Mouse (Mus musculus) frontal cortex, adult (tissue): Measurements from ENCODE around the gene Rbbp8nl.

Source experiments
- ATAC-seq: cut with Nextera tagmentation; 2 replicates; pipeline ENCODE4 v1.9.2; 2017; ENCODE audit warnings: mild to moderate bottlenecking, moderate library complexity, mixed read lengths; ENCODE audit not compliant: low TSS enrichment

Rbbp8nl gene

DNA sequence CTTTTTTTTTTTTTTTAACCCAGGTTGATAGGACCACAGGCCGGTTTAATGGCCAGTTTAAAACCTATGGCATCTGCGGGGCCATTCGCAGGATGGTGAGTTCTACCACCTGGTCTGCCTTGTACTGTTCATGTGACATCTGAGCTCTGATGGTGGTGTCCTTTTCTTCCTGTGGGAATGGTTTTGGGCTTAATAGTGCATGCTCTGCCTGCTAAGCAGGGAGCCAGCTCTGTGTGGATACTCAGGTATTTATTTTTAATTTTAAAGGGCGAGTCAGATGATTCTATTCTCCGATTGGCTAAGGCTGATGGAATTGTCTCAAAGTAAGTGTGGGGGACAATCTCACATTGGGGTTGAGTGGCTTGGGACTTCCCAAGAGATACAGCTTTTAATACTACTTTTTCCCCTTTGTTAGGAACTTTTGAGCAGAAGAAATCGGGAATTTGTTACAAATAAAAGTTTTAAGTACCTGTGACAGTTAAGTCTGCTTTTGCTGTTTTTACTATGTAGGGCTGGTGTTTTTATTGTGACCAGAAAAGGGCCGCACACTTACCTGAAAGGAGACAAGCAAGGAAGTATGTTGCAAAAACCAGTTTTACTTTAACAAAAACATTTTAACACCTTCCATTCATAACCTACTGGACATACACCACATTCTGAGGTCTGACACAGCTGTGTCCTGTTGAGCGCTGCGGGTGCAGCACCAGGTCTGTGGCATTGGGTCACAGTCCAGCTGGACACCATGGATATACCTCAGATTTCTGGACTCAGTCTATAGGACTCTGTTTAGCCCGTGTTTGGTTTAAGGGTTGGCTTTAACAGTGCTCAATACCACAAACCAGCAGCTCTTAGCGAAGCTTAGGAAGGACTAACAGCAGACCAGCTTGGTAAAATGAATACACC, 31.5 kb downstream of the Rbbp8nl start:
- ATAC-seq: no peak

DNA sequence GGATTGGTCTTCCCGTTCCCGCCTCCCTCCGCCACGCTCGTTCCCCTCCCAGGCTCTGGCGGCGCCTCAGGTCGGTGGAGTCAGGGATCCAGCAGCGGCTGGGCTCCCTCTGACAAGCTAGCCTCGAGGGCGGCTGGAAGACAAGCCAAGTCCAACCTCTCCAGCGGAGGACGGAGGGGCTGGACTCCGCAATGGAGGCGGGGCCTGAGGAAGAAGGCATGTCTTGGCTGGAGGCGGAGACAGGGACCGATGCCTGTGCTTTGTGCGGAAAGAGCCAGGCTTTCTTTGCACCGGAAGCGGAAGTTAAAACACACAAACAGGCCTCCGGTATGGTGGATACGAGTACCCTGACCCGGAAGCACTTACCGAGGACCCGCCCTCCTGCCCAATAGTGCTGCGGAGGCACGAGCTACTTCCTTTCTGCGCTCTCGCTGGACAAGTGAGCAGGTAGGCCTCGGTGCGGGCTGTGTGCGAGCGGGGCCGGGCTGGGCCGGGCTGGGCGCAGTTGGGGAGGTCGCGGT, 32.6 kb downstream of the Rbbp8nl start, which contains the start of gene Rps21:
TSS of gene Rps21 (plus strand) at position 377 of the 521 bp plus-strand sequence.
- peak; percentile 93 for ATAC-seq

DNA sequence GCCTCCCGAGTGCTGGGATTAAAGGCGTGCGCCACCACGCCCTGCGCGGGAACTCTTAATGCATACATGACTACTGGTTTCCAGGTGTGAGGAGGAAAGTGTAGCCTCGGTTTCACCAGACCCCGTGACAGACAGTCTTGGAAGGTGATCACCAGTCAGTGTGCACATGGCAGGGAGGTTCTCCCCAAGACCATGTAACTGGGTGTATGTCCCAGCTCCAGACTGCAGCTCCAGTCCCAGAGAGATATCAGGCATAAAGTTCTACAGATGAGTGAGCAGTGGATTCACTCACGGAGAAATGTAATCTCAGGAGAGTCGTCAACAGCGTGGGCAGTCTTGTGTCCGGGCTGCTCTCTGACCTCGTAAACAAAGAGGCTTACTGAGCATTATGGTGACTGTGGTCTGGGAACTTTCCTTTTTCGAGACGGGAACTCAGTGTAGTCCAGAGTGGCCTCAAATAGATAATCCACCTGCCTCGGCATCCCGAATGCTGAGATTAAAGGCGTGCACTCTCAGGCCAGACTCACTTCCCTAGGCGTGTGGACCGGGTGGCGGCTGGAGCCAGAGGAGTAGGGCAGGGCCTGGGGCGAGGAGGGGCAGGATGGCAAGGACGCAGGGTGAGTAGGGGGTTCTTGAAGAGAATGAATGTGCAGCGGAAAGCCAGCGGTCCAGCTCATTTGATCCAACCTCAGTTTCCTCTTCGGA, 33.2 kb downstream of the Rbbp8nl start:
- ATAC-seq: peak; percentile 27

DNA sequence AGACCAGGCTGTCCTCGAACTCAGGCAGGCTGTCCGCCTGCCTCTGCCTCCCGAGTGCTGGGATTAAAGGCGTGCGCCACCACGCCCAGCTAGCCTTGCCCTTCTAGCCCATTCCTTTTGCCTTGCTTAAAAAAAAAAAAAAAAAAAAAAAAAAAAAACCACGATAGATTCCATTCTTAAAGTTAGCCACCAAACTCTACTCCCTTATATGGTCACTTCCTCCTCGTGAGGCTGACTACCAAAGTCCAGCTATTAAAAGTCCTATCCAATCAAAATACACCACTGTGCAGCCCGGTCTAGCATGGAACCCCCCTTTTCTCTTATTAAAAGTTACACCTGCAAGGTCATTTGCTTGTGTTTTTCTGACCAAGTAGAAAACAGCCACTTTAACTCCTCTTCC, 34.0 kb downstream of the Rbbp8nl start:
- ATAC-seq: no peak

DNA sequence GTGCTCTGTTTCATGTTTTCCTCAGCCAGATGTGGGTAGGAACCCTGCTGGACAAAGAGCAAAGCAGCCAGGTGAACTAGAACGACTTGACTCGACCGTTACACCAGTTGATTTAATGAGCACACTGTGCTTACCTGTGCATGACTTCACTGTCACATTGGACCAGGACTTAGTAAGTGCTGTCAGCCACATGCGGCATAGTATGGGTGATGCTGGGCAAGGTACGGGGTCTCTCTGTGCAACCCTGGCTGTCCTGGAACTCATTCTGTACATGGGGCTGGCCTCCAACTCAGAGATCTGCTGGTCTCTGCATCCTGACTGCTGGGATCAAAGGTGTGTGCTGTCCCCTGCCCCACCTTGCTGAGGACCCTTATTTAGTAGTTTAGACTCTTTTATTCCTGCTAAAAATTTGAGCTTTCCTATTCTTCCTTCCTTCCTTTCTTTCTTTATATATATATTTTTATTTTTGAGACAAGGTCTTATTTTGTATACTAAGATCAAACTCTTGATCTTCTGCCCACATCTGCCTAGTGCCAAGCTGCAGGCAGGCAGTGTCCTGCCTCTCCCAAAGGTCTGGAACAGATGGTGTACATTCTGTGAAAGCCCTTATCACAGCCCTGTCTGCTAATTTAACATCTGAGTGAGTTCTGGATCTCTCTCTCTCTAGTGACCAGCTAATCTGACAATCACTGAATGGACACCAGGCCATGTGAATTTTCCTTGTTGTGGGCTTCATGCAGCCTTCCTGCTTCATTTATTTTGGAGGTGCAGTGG, 35.1 kb downstream of the Rbbp8nl start:
- ATAC-seq: no peak

DNA sequence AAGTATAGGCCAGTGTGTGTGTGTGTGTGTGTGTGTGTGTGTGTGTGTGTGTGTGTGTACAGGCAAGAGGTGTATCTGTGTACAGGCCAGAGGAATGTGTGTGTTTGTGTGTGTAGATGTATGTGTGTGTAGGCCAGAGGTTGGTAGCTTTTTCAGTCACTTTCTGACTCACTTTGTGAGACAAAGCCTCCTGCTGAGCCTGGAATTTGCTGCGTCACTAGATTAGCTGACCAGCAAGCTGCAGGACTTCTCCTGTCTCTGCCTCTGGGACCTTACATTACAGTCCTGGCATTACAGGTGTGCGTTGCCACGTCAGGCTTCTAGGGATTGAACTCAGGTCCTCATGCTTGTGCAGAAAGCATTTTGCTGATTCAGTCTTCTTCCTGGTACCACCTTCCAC, 37.8 kb downstream of the Rbbp8nl start:
- ATAC-seq: no peak

DNA sequence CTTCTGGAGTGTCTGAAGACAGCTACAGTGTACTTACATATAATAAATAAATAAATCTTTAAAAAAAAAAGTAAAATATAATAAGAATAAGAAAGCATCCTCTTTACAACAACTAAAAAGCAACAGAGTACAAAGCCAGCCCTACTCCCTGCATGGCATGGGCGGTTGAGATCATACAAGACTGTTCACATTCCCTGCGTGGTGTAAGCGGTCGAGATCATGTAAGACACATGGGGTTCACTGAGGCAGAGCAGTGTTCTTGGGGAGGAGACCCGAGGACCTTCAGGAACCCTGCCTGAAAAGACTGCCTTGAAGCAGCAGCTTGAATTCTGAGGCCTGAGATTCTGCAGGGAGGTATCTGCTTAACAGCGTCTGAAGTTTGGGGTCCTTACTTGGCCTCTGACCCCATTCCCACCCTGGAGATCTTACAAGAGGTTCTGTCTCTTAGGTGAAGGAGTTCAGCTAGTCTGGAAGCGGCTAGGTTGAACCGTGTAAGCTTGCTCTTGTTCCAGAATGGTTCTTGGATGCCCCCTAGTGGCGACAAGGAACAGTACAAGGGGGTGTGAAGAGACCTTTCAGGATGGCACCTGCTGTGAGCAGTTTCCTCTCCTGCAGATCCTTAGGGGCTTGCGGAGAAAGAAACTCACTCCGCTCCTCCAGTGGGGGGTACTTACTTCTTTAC, 38.6 kb downstream of the Rbbp8nl start:
- ATAC-seq: peak; percentile 95

DNA sequence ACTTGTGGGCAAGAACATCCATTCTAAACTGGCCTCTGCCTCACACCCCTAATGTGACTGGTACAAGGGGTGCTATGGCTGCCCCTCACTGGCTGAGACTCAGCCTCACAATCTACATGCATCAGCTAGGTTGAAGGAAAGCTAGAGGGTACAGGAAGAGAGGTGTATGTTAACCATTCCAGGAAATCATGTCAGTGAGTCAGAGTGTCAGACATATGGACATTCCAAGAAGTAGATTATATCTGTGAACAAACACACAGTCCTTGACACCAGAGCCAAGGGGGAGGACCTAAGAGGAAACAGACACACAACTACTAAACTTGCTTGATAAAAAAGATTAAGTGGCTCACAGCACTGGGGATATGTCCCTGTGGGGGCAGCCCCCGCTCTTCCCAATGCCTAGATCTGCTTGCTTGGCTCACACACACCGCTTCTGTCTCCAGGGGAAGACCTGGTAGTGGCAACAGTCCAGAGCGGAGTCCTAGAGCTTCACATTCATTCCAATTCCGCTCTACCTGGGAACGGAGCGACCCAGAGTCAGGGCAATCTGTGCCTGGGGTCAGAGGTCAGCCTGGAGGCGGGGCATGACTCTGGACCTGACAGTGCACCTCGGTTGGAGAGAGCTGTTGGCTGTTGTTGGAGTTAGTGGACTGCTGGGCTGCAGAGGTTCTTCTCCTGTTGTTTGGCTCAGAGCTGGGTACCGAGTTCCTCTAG, 40.6 kb downstream of the Rbbp8nl start:
- no peak for ATAC-seq

DNA sequence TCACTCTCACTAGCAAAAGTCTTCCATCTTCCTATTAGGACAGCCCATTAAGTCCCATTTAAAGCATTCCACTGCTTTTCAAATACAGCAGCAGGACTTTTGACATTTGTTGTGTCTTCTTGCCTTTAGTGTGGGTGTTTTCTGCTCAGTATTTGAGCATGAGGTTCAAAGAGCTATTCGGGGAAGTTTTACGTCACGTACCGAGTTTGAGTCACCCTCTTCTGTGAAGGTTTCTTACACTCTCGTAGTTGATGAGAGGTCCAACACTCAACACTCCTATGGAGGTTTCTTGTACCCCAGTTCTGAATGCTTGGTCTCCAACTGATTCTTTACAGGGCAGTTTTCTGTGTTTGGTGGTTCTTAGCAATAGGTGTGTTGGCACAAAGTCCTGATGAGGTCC, 41.8 kb downstream of the Rbbp8nl start:
- no peak for ATAC-seq

DNA sequence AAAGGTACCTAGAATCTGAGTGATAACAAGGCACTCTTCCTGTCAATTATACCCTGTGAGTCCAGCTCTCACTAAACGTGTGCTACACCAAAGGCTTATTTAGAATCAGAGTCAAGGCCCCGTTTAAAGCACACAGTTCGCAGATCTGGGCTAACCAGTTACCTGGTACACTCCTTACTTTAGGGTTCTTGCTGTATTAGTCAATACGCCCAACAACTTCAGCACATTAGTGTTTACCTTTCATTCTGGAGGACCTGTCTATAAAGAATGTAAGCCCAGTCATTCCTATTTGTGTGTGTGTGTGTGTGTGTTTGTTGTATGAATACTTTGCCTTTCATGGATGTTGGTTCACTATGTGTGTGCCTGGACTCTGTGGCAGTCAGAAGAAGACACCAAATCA, 46.6 kb downstream of the Rbbp8nl start:
- no peak for ATAC-seq

DNA sequence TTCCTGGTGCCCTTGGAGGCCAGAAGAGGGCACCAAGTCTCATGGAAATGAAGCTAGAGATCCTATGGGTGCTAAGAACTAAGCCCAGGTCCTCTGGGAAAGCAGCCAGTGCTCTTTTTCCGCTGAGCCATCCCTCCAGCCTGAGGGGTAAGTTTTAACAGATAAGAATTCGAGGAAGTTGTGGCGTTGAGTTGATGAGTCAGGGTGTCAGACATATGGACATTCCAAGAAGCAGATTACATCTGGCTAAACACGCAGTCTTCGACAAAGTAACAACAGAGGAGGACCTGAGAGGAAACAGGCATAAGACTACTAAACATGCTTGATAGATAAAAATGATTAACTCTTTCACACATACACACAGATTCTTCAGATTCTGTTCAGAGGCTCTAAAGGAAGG, 51.1 kb downstream of the Rbbp8nl start:
- no peak for ATAC-seq

DNA sequence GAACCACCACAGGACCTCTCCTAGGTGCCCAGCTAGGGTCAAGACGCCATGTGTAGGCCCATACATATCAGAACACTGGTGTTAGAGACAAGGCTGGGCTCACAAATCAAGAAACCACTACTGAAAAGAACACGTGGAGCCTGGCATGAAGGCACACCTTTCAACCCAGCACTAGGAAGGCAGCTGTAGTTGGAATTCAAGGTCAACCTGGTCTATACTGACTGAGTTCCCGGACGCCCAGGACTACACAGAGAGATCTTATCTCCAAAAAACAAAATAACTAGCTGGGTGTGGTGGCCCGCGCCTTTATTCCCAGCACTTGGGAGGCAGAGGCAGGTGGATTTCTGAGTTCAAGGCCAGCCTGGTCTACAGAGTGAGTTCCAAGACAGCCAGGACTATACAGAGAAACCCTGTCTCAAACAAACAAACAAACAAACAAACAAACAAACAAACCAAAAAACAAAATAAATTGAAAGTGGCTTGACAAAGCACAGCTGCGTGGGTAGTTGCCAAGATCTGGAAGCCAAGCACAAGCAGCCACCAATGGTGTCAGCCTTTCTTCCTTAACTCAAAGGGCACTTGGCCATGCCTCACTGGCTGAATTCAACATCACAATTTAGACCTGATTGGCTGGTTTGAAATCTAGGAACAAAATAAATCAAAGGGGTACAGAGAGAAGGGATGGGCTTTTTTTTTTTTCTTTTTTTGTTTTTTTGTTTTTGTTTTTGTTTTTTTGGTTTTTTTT, 51.9 kb downstream of the Rbbp8nl start:
- no peak for ATAC-seq

DNA sequence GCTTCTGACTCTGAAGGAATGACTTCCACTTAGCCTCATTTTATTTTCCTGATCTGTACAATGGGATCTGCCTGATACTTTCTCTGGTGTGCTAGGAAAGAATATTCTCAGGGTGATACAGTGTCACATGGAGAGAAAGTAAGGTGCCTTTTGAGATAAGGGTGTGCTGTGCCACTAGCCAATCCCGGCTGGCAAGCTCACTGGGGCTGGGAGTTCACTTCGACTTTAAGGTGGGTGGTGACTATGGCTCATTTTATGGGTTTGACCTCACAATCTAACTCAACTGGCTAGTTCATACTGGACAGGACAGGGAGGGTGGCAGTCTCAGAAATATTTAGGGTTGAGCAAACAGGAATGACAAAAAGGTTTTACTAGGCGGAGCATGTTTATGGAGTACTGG, 52.7 kb downstream of the Rbbp8nl start:
- ATAC-seq: no peak

DNA sequence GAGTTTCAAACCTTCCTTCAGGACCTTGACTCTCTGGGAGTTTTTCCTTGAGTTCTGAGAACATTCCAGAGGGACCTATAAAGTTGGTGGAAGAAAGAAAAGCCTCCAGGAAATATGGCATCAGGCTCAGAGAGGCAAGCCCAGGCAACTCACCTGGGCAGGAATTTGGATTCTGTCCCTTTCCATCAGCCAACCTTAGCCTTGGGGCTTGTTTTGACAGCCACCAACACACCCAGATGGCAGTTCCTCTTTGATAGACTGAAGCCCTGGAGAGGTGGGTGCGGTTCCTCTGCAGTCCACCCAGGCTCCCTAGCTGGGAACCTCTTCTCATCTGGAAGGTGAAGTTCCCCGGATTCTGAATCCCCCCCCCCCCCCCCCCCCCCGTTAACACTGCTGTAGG, 53.2 kb downstream of the Rbbp8nl start:
- no peak for ATAC-seq

DNA sequence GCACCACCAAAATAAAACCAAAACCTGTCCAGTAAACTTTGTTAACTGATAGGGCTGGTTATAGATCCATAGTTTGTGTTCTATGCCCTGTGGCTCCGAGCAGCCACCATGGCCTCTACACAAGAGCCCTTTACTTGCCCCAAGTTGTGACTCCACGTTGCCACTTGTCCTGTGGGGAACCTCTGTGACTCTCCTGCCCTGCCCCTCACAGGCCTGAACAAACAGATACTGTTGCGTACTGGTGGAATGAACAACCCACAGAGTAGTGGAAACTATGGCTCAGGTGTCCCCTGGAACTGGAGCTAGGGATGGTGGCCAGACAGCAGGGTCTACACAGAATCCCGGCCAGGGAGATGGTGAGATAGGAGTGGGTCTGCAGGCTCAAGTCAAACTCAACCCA, 53.9 kb downstream of the Rbbp8nl start:
- ATAC-seq: no peak

DNA sequence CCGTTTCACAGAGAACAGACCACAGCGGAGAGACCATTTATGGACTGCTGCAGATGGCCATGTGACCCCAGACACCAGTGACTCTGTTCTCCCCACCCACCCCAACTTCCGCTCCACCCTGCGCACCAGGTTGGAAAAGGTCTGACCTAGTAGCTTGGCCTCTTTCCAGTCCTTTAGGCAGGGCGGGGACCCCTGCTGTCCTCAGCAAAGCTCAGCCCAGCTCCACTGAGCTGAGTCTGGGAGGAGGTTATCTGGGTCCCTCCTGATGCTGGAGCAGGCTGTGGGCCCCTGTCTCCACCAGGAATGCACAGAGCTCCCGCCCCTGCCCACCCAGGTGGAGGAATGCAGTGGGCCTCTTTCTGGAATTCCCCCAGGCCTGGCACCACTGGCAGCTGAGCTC, 54.7 kb downstream of the Rbbp8nl start:
- no peak for ATAC-seq

DNA sequence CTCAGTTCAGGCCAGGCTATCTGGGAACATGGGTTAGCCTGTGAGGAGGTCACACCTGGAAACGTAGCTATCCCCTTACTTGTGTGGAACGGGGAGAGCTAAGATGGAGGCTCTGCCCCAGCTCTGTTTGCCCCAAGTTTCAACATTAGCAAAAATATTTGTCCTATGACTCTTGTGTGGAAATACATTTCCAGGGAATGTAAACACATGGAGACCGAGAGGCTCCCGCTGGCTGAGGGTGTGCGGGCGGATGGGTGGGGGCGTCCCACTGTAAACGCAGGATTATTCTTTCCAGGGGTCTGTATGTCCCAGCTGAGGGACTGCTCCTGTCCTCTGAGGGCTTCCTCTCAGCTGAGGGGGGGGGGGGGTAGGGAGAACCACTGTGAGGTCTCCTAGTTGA, 55.3 kb downstream of the Rbbp8nl start:
- ATAC-seq: no peak

DNA sequence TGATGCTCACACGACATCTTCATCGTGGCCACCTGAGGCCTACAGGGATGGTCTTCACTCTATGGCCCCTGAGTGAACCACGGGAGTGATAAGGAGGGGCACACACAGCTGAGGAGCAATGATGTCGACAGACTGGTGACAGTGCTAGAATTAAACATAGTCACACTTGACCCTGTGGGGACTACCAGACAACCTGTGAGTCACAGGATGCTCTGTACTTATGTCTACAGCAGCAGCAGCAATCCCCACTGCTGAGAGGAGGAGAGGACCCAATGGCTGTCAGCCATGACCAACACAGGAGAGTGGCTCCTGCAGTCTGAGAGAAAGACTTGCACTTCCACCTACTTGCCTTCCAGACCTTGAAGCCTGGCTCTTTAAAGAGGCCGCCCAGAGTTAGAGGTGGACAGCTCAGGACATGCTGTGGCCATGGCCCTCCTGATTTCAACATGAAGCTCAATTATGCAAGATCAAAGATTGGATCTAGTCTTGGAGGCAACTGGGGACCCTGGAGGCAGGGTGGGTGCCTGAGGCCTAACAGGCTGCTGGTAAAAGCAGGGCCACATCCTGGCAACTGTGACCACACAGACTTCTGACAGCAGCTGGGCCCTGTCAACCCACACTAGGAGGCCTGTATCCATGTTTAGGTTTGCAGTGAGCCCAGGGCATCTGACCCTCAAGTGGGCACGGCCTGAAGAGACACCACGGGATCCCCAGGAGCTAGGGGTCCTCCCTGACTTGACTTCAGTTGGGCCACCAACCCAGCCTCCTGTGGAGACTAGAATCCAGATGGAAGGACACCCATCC, 56.4 kb downstream of the Rbbp8nl start:
- no peak for ATAC-seq

DNA sequence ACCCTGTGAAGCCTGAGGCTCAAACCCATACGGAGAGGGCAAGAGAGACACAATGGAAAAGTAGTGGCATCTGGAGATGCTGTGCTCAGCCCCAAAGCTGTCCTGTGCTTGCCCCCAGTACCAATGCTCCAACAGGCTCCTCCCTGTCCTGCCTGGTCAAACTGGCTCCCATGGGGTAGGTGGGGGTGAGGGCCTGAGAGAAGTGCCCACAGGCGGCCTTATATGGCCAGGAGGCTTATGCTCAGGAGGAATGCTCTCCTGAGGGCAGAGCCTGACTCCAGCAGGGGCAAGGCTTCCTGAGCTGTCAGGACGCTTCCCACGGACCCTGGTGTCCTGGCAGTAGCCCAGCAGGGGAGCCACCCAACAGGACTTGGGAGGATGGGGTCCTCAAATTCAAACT, 59.2 kb downstream of the Rbbp8nl start:
- ATAC-seq: no peak
